Mouse (Mus musculus): ENCODE results near the gene Hspb6.

The Hspb6 gene

GRCm38 (mm10) chr7:30552102-30553020, at the start of gene Hspb6, which contains the start of gene Proser3:
Gene Hspb6, plus strand, starts transcription at chr7:30552178.
Gene Proser3, minus strand, starts transcription at chr7:30552299.
- peak; percentile 93 to 98 for DNase-seq (ENCODE audit: low spot score in 2 of 2)

DNA sequence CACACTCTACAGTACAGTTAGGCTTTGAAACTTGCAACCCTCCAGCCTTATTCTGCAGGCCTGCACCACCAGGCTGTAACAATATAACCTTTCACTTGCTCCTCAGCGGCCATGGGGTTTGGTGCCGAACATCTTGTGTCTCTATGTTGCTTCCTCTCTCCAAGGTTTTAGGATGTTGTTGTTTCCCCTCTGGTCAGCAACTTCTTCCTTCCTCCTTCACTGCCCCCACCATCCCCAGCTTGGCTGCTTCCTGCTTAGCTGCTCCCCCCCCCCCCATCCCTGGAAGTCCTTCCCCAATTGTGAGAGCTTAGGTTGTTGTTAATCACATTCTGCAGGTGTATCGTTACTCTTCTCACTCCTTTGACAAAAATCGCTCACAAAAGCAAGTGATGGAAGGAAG, 43.9 kb upstream of the Hspb6 start:
- DNase-seq (ENCODE audit: low spot score in 2 of 2) = no peak

DNA sequence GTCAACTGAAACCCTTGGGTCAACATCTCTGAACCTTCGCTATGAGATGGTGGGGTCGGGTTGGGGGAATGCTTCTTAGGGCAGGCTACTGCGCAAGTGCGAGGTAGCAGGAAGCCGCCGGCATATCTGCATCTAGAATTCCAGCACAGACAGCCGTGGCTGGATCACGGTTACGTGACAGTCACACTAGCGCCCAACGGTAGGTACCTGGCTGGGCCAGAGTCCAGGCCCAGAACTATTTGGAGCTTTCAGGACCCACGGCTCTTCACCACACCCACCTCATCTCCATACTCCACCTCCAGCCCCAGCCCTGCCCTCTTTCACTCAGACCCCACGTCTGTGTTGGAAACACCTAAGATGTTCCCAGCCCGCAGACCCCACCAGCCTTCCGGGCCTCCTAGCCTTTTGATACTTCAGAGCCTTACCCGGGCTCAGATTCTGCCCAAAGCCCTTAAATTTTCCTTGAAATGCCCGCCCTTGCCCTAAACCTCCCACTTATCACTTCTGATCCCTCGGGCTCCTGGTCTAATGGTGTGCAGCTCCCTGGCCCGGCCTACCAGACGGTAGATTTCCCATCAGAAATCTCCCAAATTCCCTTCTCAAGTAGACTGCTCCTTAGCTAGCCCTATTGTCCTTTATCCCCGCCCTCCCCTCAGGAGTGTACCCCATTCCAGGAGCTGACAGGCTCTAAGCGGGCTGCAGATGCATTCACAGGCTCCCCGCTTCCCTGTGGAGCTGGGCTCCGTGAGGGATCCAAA, 36.8 kb upstream of the Hspb6 start:
- DNase-seq (ENCODE audit: low spot score in 2 of 2) = no peak

DNA sequence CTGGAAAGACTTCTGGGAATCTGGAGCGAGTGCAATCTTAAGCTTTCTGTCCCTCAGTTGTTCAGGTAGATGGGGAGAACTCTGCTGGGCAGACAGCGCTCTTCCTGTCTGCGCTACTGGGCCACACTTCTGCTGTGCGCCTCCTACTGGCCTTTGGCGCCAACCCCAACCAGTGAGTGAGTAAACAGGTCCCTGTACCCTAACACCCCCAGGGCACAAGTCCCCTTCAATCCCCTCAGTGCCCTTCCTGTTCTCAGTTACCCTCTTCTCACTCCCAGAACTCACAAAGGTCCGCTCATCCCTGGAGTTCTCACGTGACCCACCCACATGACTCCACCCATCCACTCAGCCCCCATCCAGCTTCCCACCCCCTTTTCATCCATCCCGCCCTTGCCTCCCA, 33.7 kb upstream of the Hspb6 start:
- no peak for DNase-seq (ENCODE audit: low spot score in 2 of 2)

GRCm38 (mm10) chr7:30520396-30520795, 31.6 kb upstream of the Hspb6 start:
- no peak for DNase-seq (ENCODE audit: low spot score in 2 of 2)

GRCm38 (mm10) chr7:30520856-30521255, 31.1 kb upstream of the Hspb6 start:
- no peak for DNase-seq (ENCODE audit: low spot score in 2 of 2)

- no peak for DNase-seq (ENCODE audit: low spot score in 2 of 2)
Observed at GRCm38 (mm10) chr7:30522871-30523270, 29.1 kb upstream of the Hspb6 start.

DNA sequence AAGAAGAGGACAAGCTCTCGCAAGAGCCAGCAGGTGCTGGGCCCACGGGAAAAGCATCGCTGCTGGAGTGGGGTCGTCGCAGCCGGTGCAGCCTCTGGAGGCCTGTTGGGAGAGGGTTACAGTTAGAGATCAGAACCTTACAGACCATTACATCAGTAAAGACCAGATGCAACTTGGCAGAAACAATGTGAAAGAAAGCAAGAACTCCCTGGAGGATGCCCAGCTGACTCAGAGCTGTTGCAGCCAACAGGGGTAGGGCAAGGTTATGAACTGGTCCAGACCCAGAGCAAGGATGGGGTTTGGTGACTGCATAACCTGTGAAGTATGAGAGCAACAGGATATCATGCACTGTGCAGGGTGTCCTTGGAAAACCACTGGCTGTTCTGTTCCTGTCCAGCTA, 27.5 kb upstream of the Hspb6 start:
- no peak for DNase-seq (ENCODE audit: low spot score in 2 of 2)

DNA sequence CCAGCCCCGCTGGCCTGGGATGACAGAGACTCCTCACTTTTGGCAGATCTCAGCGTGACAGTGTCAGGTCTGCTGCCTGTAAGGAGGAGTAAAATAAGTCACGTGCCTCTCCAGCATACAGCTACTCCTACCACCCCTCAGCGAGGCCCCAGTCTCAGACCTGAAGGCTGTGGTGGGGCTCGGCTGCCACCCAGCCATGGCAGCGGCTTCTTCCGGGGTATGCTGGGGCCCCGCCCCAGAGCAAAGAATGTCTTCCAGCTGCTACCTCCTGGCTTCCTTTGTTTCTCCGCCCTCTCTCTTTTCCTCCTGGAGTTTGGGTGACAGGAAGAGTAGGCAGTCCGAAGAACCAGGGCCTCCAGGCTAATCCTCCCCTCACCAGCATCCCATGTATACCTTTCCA, 26.0 kb upstream of the Hspb6 start:
- DNase-seq (ENCODE audit: low spot score in 2 of 2) = no peak

- DNase-seq (ENCODE audit: low spot score in 2 of 2) = no peak
Observed at GRCm38 (mm10) chr7:30526399-30526798, 25.6 kb upstream of the Hspb6 start.

DNA sequence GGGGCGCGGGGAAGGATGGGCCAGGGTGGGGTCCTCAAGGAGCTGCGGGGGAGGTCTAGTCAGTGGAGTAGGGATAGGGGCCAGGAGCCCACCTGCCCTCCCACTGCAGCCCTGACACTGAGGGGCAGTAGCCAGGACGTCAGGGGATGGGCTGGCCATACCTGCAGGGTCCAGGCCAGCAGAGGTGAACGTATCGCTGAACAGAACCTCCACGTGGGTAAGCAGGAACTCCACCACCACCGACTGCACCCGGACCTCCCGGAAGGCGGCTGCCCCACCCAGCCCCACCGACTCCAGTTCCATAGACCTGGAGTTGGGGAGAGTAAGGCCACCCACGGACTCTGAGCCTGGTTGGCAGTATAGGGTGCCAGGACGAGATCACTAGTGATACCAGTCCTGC, 25.0 kb upstream of the Hspb6 start:
- DNase-seq (ENCODE audit: low spot score in 2 of 2) = no peak

DNA sequence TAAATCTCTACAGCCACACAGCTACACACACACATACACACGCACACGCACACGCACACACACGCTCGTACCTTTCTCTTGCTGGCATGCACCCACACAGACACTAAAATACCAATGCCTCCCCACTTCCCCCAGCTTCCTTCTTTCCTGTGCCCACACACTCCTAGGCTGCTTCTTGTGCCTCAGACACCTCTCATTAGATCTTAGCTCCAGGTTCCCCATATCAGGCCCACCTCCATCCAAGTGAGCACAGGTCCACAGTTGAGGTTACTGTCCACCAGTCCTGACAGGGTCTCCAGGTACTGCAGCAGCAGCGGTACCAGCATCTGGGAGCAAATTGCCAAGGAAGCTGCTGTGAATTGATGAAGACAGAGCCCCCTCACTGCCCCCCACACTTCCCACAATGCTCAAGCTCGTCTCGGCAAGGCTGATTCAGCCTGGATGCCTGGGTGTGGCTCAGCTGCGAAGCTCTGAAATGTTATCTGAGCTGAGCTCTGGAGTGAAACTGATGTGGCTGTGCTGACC, 20.6 kb upstream of the Hspb6 start:
- peak; percentile 80 to 83 for DNase-seq (ENCODE audit: low spot score in 2 of 2)

DNA sequence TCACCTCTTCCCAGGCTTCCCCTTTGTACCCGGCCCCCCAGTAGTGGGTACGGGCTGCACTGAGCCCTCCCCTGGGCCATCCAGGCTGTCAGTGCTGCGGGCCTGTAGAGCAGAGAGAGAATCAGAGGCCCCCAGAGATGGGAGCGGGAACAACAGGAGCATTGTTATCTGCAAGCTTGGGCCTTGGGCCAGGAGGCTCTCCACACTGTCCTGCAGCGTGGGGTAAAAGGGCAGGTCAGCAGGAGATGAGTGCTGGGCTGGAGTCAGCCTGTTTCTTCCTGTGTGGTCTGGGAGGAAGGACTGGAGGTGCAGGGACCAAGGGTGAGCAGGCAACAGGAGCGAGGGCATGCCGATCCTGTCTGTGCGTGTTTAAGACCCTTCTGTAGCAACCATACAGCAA, 19.0 kb upstream of the Hspb6 start:
- DNase-seq (ENCODE audit: low spot score in 2 of 2) = no peak

GRCm38 (mm10) chr7:30533941-30534632, 17.9 kb upstream of the Hspb6 start:
- DNase-seq (ENCODE audit: low spot score in 2 of 2) = peak in 1 of 2 experiments; percentile 57

DNA sequence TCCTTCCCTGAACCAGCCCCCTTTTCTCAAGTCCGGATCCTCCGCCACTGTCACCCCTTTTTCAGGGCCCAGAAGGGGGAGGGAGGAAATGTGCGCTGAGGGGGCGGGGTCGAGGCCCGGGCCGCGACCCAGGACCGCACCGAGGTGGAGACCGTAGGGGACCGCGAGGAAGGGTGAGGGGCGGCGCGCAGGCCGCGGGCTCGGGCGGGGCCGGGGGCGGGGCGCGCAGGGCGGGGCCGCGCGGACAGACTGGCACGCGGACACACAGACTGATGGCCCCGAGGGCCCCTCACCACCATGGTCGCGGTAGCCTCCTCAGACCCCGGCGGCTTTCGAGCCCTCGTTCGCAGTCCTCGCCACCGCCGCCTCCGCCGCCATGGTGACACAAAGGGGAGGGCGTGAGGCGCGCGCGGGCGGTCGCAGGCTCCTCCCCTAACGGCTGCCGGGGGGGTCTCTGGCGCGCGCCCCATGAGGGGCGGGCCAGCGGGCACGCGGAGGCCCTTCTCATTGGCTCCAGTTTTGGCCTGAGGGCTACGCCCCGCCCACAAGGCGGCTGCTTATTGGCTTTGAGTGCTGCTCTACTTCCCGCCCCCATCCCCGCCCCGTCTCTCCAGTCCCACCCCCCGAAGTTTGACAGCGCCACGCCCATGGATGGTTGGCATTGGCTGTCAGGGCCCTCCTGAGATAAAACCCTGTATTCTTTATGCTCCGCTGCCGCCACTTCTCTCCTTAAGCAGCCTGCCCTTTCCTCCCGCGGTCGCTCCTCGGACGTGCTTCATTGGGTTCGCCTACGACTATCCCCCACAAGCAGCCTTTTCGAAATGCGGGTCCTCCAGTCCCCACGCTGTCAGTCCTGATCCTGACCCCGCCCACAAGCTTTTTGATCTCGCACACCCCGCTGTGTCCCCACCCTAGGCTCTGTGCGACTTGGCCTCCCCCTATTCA, 17.1 kb upstream of the Hspb6 start, which contains the start of gene Arhgap33:
Gene Arhgap33 (minus strand): TSS at position 428 of the 945 bp plus-strand sequence.
- DNase-seq (ENCODE audit: low spot score in 2 of 2) = peak; percentile 92 to 97

GRCm38 (mm10) chr7:30540572-30540971, 11.4 kb upstream of the Hspb6 start:
- DNase-seq (ENCODE audit: low spot score in 2 of 2) = no peak

DNA sequence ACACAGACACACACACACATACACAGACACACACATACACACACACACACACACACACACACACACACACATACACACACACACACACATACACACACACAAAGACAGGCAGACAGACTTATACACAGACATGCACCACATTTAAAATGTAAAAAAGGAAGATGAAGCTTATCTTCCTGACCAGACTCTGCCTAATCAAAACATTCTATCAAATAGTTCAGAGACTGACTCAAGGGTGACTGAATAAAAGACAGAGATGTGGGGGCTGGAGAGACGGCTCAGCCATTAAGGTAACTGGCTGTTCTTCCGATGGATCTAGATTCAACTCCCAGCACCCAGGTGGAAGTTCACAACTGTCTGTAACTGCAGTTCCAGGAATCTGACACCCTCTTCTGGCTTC, 7.7 kb upstream of the Hspb6 start:
- DNase-seq (ENCODE audit: low spot score in 2 of 2) = no peak

DNA sequence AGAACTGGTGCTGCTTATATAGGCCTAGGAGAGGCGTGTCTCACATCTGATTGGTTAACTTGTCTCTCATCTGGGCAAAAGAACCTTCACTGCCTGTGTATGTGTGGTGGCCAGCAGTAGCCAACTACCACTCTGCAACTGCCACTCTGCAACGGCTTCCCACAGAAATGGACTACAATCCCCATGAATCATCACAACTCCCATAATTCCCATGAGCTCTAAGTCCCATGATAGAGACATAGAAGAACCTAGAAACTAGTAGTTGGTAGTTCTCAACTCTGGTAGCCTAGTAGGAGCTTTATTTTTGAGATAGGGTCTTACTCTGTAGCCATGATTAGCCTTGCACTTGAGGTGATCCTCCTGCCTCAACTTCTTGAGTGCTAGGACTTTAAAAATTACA, 2.1 kb upstream of the Hspb6 start:
- DNase-seq (ENCODE audit: low spot score in 2 of 2) = no peak

DNA sequence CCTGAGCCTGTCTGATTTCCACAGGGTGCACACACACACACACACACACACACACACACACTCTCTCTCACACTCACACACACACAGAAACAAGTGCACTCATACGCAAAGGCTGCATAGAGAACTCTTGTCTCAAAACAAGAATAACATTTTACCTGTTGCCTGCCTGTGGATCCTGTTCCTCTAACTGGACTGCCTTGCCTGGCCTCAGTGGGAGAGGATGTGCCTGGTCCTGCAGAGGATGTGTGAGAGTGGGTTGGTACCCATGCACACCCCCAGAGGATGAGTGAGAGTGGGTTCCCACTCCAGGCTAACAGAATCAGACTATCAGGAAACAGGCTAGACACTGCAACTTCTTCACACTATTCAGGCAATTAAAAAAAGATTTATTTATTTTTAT, 1.4 kb upstream of the Hspb6 start:
- DNase-seq (ENCODE audit: low spot score in 2 of 2) = no peak

- DNase-seq (ENCODE audit: low spot score in 2 of 2) = no peak
Observed at GRCm38 (mm10) chr7:30551445-30552101, 405 bp upstream of the Hspb6 start.
